ENCODE assay signal across 11 mouse cellular contexts in genomic region chr8:116384418-116385089, GRCm38 (mm10).
DNase-seq lines count a peak whose midpoint lies in the region; ATAC-seq and TF ChIP-seq lines count a peak whose summit lies in the region.
"Had no signal": no experiment of that assay in that cellular context is flagged by ENCODE, and none has a peak within 500 bp of the region (broad histone marks: within the 10 kb centered on the region; RNA-seq: fewer than 3 reads in every experiment).

No protein-coding gene starts in this region.

- intact Hi-C loops in heart, postnatal 25 days (cut with DNase I), result no loop called here

- H3K36me3 ChIP-seq in kidney, embryonic 15.5 days, result no peaks in the 10 kb centered on the region
- no peaks in the 10 kb centered on the region for H3K36me3 ChIP-seq in forebrain, embryonic 14.5 days (ENCODE audit: control insufficient read depth, insufficient read depth, low read length)
- H3K36me3 ChIP-seq in hindbrain, embryonic 15.5 days, result no peaks in the 10 kb centered on the region
- H3K36me3 ChIP-seq in midbrain, postnatal 0 days (ENCODE audit: insufficient read depth, low read length), result no peaks in the 10 kb centered on the region
- H3K36me3 ChIP-seq: heart, embryonic 13.5 days had no signal

- no peak for ATAC-seq in kidney, embryonic 15.5 days (replicated peaks; ENCODE audit: low FRiP score)
- ATAC-seq in forebrain, embryonic 14.5 days, result peak; percentile 82
- no peak for ATAC-seq in hindbrain, embryonic 15.5 days (ENCODE audit: low FRiP score, low read depth)
- ATAC-seq in midbrain, postnatal 0 days (ENCODE audit: low FRiP score), result no peak

- peak overlapping the region; percentile 30; the same call in 1 of the 2 replicates for H3K4me2 ChIP-seq in kidney, embryonic 15.5 days
- peak overlapping the region; percentile 38 for H3K4me2 ChIP-seq in forebrain, embryonic 14.5 days (ENCODE audit: low read length)
- H3K4me2 ChIP-seq in hindbrain, embryonic 15.5 days, result peak overlapping the region; percentile 29
- H3K4me2 ChIP-seq in midbrain, postnatal 0 days (ENCODE audit: low read depth, low read length, poor library complexity, severe bottlenecking), result no peak overlapping the region
- H3K4me2 ChIP-seq: heart, embryonic 13.5 days; liver, embryonic 11.5 days had no signal

- H3K9me3 ChIP-seq in kidney, embryonic 15.5 days (replicated peaks), result no peaks in the 10 kb centered on the region
- 0 out of 2 replicates have a peak, but pooled peaks cover 3% of the 10 kb centered on the region for H3K9me3 ChIP-seq in forebrain, embryonic 14.5 days (replicated peaks; ENCODE audit: control insufficient read depth, low read length)
- no peaks in the 10 kb centered on the region for H3K9me3 ChIP-seq in hindbrain, embryonic 15.5 days
- H3K9me3 ChIP-seq in midbrain, postnatal 0 days (ENCODE audit: low read length), result no peaks in the 10 kb centered on the region

- no peak overlapping the region for H3K9ac ChIP-seq in kidney, embryonic 15.5 days
- H3K9ac ChIP-seq in forebrain, embryonic 14.5 days (ENCODE audit: low read length), result no peak overlapping the region; the same call in 1 of the 2 replicates
- H3K9ac ChIP-seq in hindbrain, embryonic 15.5 days, result no peak overlapping the region
- no peak overlapping the region for H3K9ac ChIP-seq in midbrain, postnatal 0 days (replicated peaks; ENCODE audit: low read length, poor library complexity, severe bottlenecking)
- H3K9ac ChIP-seq: heart, embryonic 13.5 days had no signal

- no peaks in the 10 kb centered on the region for H3K27me3 ChIP-seq in kidney, embryonic 15.5 days
- 0 out of 2 replicates have a peak, but pooled peaks cover 11% of the 10 kb centered on the region for H3K27me3 ChIP-seq in forebrain, embryonic 14.5 days (replicated peaks; ENCODE audit: control insufficient read depth, insufficient read depth, low read length)
- H3K27me3 ChIP-seq in hindbrain, embryonic 15.5 days, result peaks cover 9% of the 10 kb centered on the region; the same call in 1 of the 2 replicates
- no peaks in the 10 kb centered on the region for H3K27me3 ChIP-seq in midbrain, postnatal 0 days (ENCODE audit: insufficient read depth, low read length)

- DNase-seq in kidney, adult 11 months, result no peak
- DNase-seq in forebrain, embryonic 14.5 days (ENCODE audit: low spot score), result peak; percentile 85
- DNase-seq in midbrain, postnatal 0 days (ENCODE audit: low spot score), result peak; percentile 14
- no peak for DNase-seq in thymus, postnatal 10 days (ENCODE audit: low spot score in 2 of 2)
- DNase-seq in heart, postnatal 25 days (ENCODE audit: low spot score), result no peak
- DNase-seq: adrenal gland, adult 8-10 months; kidney, adult 18-20 months had no signal

- no peak overlapping the region for H3K27ac ChIP-seq in kidney, embryonic 15.5 days
- H3K27ac ChIP-seq in forebrain, embryonic 14.5 days (ENCODE audit: low read depth, low read length), result 0 out of 2 replicates have a peak overlapping the region, but pooled peaks have one; percentile 55
- 0 out of 2 replicates have a peak overlapping the region, but pooled peaks have one; percentile 1 for H3K27ac ChIP-seq in hindbrain, embryonic 15.5 days (replicated peaks)
- no peak overlapping the region for H3K27ac ChIP-seq in midbrain, postnatal 0 days (ENCODE audit: low read depth, low read length)
- H3K27ac ChIP-seq: heart, embryonic 13.5 days had no signal

- H3K4me3 ChIP-seq in kidney, embryonic 15.5 days (replicated peaks), result no peak overlapping the region
- H3K4me3 ChIP-seq in forebrain, embryonic 14.5 days (ENCODE audit: low read depth, low read length), result 0 out of 2 replicates have a peak overlapping the region, but pooled peaks have one; percentile 5
- no peak overlapping the region for H3K4me3 ChIP-seq in hindbrain, embryonic 15.5 days
- no peak overlapping the region for H3K4me3 ChIP-seq in midbrain, postnatal 0 days (ENCODE audit: low read depth, low read length)
- H3K4me3 ChIP-seq: heart, embryonic 13.5 days had no signal

- 61% methylated on average over 15 of the region's 15 CpGs for WGBS in kidney, embryonic 15.5 days
- WGBS in forebrain, embryonic 14.5 days, result 18% methylated on average over 15 of the region's 15 CpGs
- 36% methylated on average over 15 of the region's 15 CpGs for WGBS in hindbrain, embryonic 15.5 days
- 59% methylated on average over 15 of the region's 15 CpGs for WGBS in midbrain, postnatal 0 days

- H3K4me1 ChIP-seq in kidney, embryonic 15.5 days, result peaks cover 10% of the 10 kb centered on the region
- H3K4me1 ChIP-seq in forebrain, embryonic 14.5 days (ENCODE audit: control insufficient read depth, insufficient read depth, low read length), result peaks cover 10% of the 10 kb centered on the region
- peaks cover 13% of the 10 kb centered on the region for H3K4me1 ChIP-seq in hindbrain, embryonic 15.5 days (replicated peaks)
- H3K4me1 ChIP-seq in midbrain, postnatal 0 days (ENCODE audit: insufficient read depth, low read length), result no peaks in the 10 kb centered on the region

- TF ChIP-seq CTCF in midbrain, postnatal 0 days (IDR thresholded peaks at IDR 0.05), result no peak

Comparison
In these comparisons a context has a peak if more than half of its experiments do, and no peak if none do; other contexts are left out.
1. H3K27ac ChIP-seq: peak in forebrain, embryonic 14.5 days (single experiment) and hindbrain, embryonic 15.5 days (single experiment); none in kidney, embryonic 15.5 days (single experiment) and midbrain, postnatal 0 days (single experiment).
2. DNase-seq: peak in forebrain, embryonic 14.5 days (single experiment) and midbrain, postnatal 0 days (single experiment); none in kidney, adult 11 months (single experiment), thymus, postnatal 10 days (0 of 2) and heart, postnatal 25 days (single experiment).